Mouse (Mus musculus) intestine, postnatal 0 days (tissue): ENCODE measurements around the gene Med12l. TPM values are rescaled to one million over a fixed set of nuclear protein-coding genes. Genes with fewer than 3 reads are reported as not detected.

ENCODE experiments used
- ATAC-seq: fragments of 200-750 bp; cut with Nextera tagmentation; 2 replicates; pipeline ENCODE4 v1.8.0; 2017; ENCODE audit warnings: mild to moderate bottlenecking, moderate TSS enrichment, moderate library complexity
- H3K27ac ChIP-seq: fragments of 300-500 bp; sonication (generic); 2 replicates; pipeline ENCODE4 v1.5.1; 2014; ENCODE audit warnings: mild to moderate bottlenecking, low read depth, low read length, moderate library complexity
- H3K27me3 ChIP-seq: fragments of 300-500 bp; sonication (generic); replicated peaks from 2 replicates; pipeline ENCODE4 v1.6.1; 2014; ENCODE audit warnings: low read length, mixed read lengths; ENCODE audit not compliant: control insufficient read depth, insufficient read depth
- H3K36me3 ChIP-seq: fragments of 300-500 bp; sonication (generic); 2 replicates; pipeline ENCODE4 v1.6.1; 2014; ENCODE audit warnings: mild to moderate bottlenecking, moderate library complexity; ENCODE audit not compliant: control insufficient read depth, insufficient read depth
- H3K4me1 ChIP-seq: fragments of 300-500 bp; sonication (generic); replicated peaks from 2 replicates; pipeline ENCODE4 v1.6.1; 2014; ENCODE audit warnings: antibody characterized with exemption, low read length, mixed read lengths; ENCODE audit not compliant: control insufficient read depth, insufficient read depth
- H3K4me2 ChIP-seq: fragments of 300-500 bp; sonication (generic); replicated peaks from 2 replicates; pipeline ENCODE4 v1.6.1; 2014; ENCODE audit warnings: low read depth, mild to moderate bottlenecking, moderate library complexity
- H3K4me3 ChIP-seq: fragments of 300-500 bp; sonication (generic); 2 replicates; pipeline ENCODE4 v1.5.1; 2014; ENCODE audit warnings: low read depth, low read length
- H3K9ac ChIP-seq: fragments of 300-500 bp; sonication (generic); 2 replicates; pipeline ENCODE4 v1.6.1; 2014; ENCODE audit warnings: mild to moderate bottlenecking, low read depth, low read length
- H3K9me3 ChIP-seq: fragments of 300-500 bp; sonication (generic); 2 replicates; pipeline ENCODE4 v1.6.1; 2016; ENCODE audit warnings: mixed run types; ENCODE audit not compliant: control insufficient read depth
- CTCF ChIP-seq: sonication (generic); IDR thresholded peaks from 2 replicates; pipeline ENCODE4 v1.5.1; 2016; ENCODE audit warnings: low read depth, mild to moderate bottlenecking, control low read depth, antibody characterized with exemption, moderate library complexity
- WGBS: fragments of 180-500 bp; shearing (Covaris S2); extraction: QIAGEN DNeasy Blood & Tissue Kit; methylation state at CpG from one replicate; pipeline ENCODE4 v1.1.7; 2014; 5-methylcytosine and 5-hydroxymethylcytosine counted together
- polyA plus RNA-seq: library from polyadenylated mRNA; unstranded; fragments of >200 nt; fragmentation: Nextera tagmentation; extraction: Ambion mirVana; gene quantifications from 2 replicates; pipeline ENCODE4 v1.2.1, GENCODE M21; 2015

Med12l gene
- polyA plus RNA-seq, 1 experiment from 2014 or later = 0.42 TPM

GRCm38 (mm10) chr3:59261709-59262472 is 256.3 kb downstream of the Med12l start:
- Histone ChIP-seq H3K4me2 (no peak overlapping the region), H3K4me3 (no peak overlapping the region), H3K36me3 (no peaks in the 10 kb centered on the region), H3K9ac (no peak overlapping the region), H3K27me3 (no peaks in the 10 kb centered on the region), H3K4me1 (no peaks in the 10 kb centered on the region), H3K27ac (no peak overlapping the region), H3K9me3 (no peaks in the 10 kb centered on the region)
- TF ChIP-seq CTCF = no peak
- WGBS = 74% methylated on average over 9 of the region's 9 CpGs
- no peak for ATAC-seq

- Histone ChIP-seq H3K9me3 (no peaks in the 10 kb centered on the region), H3K36me3 (no peaks in the 10 kb centered on the region), H3K4me2 (no peak within 1 kb of the TSS), H3K27me3 (no peaks in the 10 kb centered on the region), H3K4me3 (no peak within 1 kb of the TSS), H3K9ac (no peak within 1 kb of the TSS), H3K4me1 (no peaks in the 10 kb centered on the region), H3K27ac (no peak within 1 kb of the TSS)
- TF ChIP-seq CTCF = no peak
- ATAC-seq = no peak
- 83% methylated on average over 7 of the region's 7 CpGs for WGBS
Observed at GRCm38 (mm10) chr3:59262704-59263103, 257.1 kb downstream of the Med12l start, which contains the start of gene P2ry12. Gene P2ry12 (minus strand): TSS chr3:59262871.

DNA sequence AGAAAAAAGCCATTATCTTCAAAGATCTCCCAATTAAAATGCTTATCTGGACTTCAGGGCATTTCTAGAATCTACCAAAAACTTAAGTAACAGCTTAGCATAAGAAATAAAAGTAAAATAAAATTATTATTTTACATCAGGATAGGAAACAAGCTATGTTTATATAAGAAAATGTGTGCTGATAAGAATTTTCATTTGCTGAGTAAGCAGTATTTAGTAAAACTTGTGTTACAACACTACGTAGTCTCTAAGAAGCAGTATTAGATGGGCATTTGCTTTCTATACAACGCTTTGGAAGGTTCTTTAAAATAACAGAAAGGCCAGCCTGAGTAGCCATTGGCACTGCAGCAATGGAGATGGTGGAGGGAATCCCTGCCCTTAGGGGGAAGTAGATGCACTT is 257.8 kb downstream of the Med12l start:
- TF ChIP-seq CTCF = no peak
- no peaks in the 10 kb centered on the region for H3K27me3 ChIP-seq
- H3K9me3 ChIP-seq = no peaks in the 10 kb centered on the region
- no peaks in the 10 kb centered on the region for H3K4me1 ChIP-seq
- H3K36me3 ChIP-seq = no peaks in the 10 kb centered on the region
- H3K4me2 ChIP-seq = no peak overlapping the region
- H3K27ac ChIP-seq = no peak overlapping the region
- no peak overlapping the region for H3K9ac ChIP-seq
- 92% methylated on average over 2 of the region's 2 CpGs for WGBS
- no peak for ATAC-seq
- no peak overlapping the region for H3K4me3 ChIP-seq

GRCm38 (mm10) chr3:59263988-59264387 is 258.4 kb downstream of the Med12l start:
- Histone ChIP-seq H3K27ac (no peak overlapping the region), H3K27me3 (no peaks in the 10 kb centered on the region), H3K4me3 (no peak overlapping the region), H3K4me1 (no peaks in the 10 kb centered on the region), H3K4me2 (no peak overlapping the region), H3K9me3 (no peaks in the 10 kb centered on the region), H3K9ac (no peak overlapping the region), H3K36me3 (no peaks in the 10 kb centered on the region)
- no peak for TF ChIP-seq CTCF
- 86% methylated on average over 3 of the region's 3 CpGs for WGBS
- ATAC-seq = no peak

- no peak for TF ChIP-seq CTCF
- Histone ChIP-seq H3K4me3 (no peak overlapping the region), H3K4me2 (no peak overlapping the region), H3K9me3 (no peaks in the 10 kb centered on the region), H3K4me1 (no peaks in the 10 kb centered on the region), H3K27me3 (no peaks in the 10 kb centered on the region), H3K9ac (no peak overlapping the region), H3K36me3 (no peaks in the 10 kb centered on the region), H3K27ac (no peak overlapping the region)
- ATAC-seq = no peak
- 92% methylated on average over 6 of the region's 6 CpGs for WGBS
Observed at GRCm38 (mm10) chr3:59270811-59271210, 265.2 kb downstream of the Med12l start.

DNA sequence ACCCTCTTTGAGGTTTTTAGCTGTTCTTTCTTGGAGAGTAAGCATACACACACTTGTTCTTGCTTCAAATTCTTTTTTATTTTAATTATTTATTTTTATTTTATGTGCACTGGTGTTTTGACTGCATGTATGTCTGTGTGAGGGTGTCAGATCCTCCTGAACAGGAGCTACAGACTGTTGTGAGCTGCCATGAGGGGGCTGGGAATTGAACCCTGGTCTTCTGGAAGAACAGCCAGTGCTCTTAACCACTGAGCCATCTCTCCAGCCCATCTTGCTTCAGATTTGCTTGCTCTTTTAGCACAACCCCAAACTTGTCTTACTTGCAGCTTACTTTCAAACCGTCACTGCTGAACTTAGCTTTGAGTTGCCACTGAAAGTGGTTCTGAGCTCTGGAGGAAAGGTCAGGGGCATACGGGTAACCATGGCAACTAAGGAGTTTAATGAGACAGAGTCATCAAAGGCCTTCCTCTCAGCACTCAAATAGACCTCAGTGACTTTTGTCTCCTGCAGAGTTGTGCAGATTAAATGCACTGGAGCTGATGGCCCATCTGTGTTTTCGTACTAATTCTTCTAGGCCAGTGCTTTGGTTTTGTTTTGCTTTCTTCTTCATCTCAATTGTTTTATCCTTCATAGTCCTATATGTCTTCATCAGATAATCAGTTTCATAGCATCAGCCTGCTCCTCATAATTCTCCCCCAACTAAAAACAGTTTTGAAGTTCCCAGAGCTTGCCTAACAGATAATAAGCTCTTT is 272.1 kb downstream of the Med12l start:
- Histone ChIP-seq H3K4me3 (no peak overlapping the region), H3K27ac (no peak overlapping the region), H3K4me2 (no peak overlapping the region), H3K27me3 (no peaks in the 10 kb centered on the region), H3K9me3 (no peaks in the 10 kb centered on the region), H3K9ac (no peak overlapping the region), H3K36me3 (no peaks in the 10 kb centered on the region), H3K4me1 (no peaks in the 10 kb centered on the region)
- ATAC-seq = no peak
- TF ChIP-seq CTCF = no peak
- 46% methylated on average over 3 of the region's 3 CpGs for WGBS
